Mouse (Mus musculus) cerebellum, adult 2 months (tissue): ENCODE data around the gene Aff1.

Source experiments
- CTCF ChIP-seq: fragments of 200-500 bp; IDR thresholded peaks from 2 replicates; pipeline ENCODE4 v1.5.1; 2011; ENCODE audit warnings: low read depth, mild to moderate bottlenecking, control low read depth, low read length, moderate library complexity, borderline replicate concordance; ENCODE audit not compliant: insufficient read depth
- POLR2A ChIP-seq: fragments of 200-500 bp; IDR thresholded peaks from 2 replicates; pipeline ENCODE4 v1.6.1; 2011; ENCODE audit warnings: low read length, control low read depth, borderline replicate concordance; ENCODE audit not compliant: insufficient read depth

- TF ChIP-seq POLR2A (no peak), CTCF (no peak)
These were observed 967 bp downstream of the Aff1 start for GRCm38 (mm10) chr5:103693041-103693641.
